Mouse (Mus musculus) liver (tissue): ENCODE data around the gene Tcerg1l.

ENCODE experiments used
- DNase-seq: peaks from one replicate; pipeline ENCODE4 v3.0.0-alpha.2; 2020; ENCODE audit warnings: mixed read lengths

Tcerg1l gene

DNA sequence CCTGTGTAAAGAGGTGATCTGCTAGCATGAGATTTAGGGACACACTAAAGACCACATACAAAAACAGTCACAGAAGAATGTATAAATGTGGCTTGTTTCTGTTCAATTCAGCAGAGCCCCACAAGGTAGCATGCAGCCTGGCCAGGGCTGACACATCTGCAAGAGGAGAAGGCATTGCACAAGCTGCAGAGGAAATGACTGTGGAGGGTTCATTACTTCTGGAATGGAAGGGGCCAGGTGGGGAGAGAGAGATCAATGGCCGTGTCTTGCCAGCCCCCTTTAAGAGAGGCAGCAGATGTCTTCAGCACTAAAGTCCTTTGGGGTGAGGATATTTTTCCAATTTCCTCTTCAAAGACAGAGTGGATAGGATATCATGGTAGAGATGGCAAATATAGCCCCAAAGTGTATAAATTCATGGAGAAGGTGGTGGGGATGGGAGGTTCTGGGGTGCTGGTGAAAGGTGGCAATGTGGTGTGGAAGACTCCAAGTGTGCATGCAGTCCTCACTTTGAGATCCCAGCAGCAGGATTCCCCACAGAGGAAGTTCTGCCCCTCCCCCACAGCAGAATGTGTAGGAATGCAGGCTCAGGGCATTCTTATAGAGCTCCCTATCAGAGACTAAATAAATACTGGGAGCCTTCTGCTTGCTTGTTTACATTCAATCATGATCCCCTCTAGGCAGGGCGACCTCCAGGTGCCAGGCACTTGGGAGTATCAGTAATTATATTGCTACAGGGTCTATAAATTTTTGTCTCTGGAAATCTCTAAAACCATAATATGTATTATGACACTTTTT is 40.7 kb downstream of the Tcerg1l start:
- DNase-seq: peak; percentile 11

- DNase-seq: no peak
Measured at GRCm38 (mm10) chr7:138345451-138345850, 52.1 kb downstream of the Tcerg1l start.

- DNase-seq: no peak
Measured at GRCm38 (mm10) chr7:138338451-138338850, 59.1 kb downstream of the Tcerg1l start.

DNA sequence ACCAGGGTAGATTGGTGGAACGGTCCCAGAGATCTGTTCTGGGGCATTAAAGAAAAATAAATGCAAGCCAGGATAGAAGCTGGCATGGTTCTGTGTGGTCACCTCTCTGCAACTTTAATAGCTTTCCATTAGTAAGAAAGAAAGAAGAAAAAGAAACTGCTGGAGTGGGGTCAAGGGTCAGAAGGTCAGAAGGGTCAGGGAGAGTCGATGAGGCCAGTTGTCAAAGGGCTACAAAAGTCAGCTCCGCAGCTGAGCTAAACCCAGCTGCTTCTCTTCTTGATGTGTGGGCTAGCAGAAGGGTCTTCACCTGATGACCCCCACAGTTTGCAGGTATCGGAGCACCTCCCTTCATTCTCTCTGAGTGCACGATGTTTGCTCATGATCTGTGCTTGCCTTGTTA is 59.6 kb downstream of the Tcerg1l start:
- DNase-seq: no peak

DNA sequence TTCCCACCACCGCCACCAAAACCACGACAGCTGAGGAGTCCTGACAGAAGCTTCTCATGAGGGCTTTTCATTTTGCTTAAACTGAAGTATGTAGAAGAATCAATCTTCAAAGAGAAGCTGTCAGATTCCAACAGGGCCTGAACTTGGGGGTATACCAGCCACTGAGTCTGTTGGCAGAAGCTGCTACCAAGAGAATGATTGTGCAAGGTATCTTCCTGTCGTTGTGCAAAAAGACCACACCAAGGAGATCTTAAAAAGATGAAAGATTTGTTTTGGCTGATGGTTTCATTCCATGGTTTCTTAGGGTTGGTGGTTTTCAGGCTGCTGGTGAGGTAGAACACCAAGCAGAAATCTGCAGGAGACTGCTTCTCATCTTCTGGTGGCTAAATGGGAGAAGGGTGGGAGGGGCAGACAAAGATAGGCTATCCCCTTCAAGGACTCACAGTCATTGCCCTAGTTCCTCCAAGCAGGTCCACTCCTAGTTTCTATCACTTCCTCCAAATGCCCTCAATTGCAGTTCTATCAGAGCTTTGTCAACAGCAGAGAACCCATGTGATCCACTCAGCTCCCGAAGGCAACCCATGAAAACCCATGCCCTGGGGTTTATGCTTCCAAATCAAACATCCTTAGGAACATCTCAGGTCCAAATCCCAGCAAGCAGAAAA is 64.9 kb downstream of the Tcerg1l start:
- DNase-seq: no peak

- DNase-seq: no peak
Measured at GRCm38 (mm10) chr7:138331266-138331665, 66.3 kb downstream of the Tcerg1l start.

GRCm38 (mm10) chr7:138328637-138329036 is 68.9 kb downstream of the Tcerg1l start:
- no peak for DNase-seq

- no peak for DNase-seq
Measured at GRCm38 (mm10) chr7:138326760-138327159, 70.8 kb downstream of the Tcerg1l start.

GRCm38 (mm10) chr7:138313733-138314132 is 83.8 kb downstream of the Tcerg1l start:
- no peak for DNase-seq

GRCm38 (mm10) chr7:138306126-138306525 is 91.4 kb downstream of the Tcerg1l start:
- DNase-seq: no peak

- no peak for DNase-seq
Measured at GRCm38 (mm10) chr7:138284790-138285189, 112.7 kb downstream of the Tcerg1l start.

DNA sequence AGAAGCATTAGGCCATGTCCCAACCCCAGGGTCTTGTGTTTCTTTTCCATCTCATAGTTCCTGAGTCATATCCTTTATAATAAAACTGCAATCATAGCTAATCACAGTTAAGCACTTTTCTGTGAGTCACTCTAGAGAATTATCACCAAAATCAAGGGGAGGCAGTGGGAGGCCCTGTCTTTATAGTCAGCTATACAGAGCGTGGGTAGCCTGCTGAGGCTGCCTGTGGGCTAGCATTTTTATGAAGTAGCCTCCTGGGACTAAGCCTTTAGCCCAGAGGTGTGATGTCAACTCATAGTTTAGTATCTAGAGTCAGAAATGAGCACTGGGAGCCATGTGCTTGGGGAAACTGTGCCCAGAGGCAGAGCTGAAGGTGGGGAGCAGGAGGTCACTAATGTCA is 122.3 kb downstream of the Tcerg1l start:
- no peak for DNase-seq

- DNase-seq: no peak
Measured at GRCm38 (mm10) chr7:138271328-138271727, 126.2 kb downstream of the Tcerg1l start.

DNA sequence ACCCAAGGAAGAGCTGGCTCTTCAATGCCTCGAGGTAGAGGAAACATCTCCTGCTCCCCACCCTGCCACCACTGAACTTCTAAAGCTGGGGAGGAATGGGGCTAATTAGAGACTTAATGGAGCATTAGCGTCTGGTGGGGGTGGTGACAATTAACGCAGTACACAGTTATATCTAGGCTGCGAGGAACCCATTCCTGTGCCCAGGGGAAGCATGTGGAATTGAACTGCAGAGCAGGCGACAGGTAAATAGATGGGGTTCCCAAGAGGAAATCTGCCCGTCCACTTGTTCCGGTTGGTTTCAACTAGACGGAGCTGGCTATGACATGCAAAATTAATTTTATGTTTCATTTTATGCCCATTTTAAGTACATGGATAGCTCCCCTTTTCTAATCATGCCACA is 128.1 kb downstream of the Tcerg1l start:
- DNase-seq: no peak

GRCm38 (mm10) chr7:138267976-138268646 is 129.4 kb downstream of the Tcerg1l start:
- no peak for DNase-seq

- DNase-seq: no peak
Measured at GRCm38 (mm10) chr7:138248612-138249011, 148.9 kb downstream of the Tcerg1l start.

DNA sequence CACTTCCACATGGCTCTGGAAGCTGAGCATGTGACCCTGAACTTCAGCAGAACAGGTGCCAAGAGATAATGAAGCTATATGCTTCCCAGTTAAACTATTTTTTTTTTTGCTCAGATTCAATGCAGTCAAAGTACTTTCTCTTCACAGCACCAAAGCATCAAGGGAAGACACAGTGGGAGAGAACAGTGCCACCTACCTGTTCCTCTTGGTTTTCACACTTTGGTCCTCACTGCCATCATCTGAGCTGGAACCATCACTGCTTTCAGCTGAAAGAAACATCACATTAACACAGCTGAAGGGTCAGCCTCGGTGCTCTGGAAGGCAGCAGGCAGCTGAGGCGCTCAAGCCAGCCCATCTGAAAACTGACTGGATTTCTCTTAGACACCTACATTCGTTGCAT is 149.4 kb downstream of the Tcerg1l start:
- no peak for DNase-seq

- DNase-seq: no peak
Measured at GRCm38 (mm10) chr7:138246684-138247083, 150.8 kb downstream of the Tcerg1l start.

DNA sequence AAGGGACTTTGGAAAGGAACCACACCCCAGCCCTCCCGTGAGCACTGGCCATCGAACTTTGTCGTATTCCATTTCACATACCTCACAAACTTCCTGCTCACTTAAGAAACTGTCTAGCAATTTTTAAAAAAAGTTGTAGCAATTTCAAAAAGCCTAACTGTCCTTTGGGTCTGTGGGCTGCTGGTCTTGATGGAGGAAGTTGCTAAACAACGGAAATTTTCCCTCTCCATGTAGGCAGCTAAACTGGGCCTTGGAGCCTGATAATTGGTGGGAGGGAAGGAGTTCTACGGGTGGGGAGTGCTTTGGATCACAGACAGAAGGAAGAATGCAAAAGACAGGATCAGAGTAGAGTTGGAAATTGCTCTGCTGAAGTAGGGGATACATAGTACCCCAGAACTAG is 155.3 kb downstream of the Tcerg1l start:
- DNase-seq: no peak

DNA sequence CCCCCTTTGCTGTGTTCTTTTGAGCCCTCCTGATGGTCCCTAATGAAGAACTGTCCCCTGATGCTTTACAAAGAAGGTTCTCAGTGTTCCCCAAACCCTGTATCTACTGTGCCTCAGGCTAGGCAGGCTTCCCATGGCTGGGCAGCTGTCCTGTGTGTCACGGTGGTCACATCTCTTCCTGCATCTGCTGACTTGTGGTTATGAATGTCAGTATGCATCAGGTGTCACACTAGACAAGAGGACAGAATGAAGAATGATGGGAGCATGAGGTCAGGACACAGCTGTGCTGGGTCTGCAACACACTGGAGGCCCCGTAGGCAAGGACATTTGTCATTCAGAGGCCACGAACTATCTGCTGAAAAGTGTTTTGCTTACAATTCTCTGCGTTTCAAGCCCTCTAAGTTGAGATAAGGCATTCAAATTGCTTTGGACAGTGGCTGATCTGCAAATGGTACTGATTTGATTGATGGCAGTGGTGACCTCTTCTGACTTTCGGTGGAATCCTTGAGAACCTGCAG is 159.8 kb downstream of the Tcerg1l start:
- peak; percentile 4 for DNase-seq

DNA sequence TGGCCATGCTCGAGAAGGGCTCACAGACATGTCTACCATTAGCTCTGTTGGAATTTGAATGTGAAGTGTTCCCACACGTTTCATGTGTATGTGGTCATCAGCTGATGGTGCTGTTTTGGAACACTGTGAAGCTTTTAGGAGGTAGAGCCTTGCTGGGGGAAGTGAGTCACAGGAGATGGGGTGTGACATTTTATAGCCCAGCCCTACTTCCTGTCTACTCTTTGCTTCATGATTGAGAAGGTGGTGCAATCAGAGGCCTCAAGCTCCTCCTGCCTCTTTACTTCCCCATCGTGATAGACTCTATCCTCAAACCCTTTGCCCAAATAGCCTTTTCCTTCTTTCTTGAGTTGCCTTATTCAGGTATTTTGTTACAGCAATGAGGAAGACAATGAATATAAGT is 173.3 kb downstream of the Tcerg1l start:
- DNase-seq: no peak

DNA sequence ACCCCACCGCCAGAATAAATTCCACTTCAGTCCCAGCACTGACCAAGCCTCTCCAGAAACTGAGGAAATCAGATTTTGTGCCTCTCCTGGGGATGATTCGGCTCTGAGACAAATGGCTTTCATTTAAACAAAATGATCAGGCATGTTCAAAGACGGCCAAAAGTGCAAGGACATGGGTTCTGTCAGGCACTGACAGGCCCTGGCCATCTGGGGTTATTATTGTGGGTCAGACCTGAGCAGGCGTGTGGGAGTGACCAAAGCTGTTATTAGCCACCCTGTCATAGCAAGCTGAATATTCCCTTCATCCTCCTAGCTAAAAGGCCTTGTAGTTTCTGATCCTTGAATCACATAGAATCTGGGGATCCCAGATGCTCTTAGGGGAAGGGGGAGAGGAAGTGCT is 174.6 kb downstream of the Tcerg1l start:
- no peak for DNase-seq

DNA sequence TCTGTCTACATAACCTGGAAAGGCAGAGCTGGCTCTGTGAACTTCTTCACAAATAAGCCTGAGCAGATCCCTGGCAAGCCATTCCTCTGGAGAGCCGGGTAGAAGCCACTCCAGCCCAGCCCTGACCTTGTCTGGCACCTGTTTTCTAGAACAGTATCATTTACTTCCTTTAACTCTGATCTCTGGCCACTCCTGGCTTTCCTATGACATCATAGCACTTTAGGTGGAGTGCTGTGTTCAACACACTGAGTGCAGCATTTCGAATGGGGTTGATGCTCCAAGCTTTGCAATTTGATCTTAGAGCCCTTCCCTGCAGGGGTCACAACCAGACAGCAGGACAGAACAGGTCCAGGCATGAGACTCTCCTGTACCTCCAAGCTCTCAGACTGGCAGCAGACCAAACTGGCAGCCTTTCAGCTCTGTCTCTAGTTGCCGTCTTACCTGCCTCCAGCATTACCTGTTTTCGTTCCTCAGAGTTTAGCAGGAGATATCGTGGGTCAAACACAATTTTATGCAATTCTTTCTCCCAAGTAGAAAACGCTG is 179.9 kb downstream of the Tcerg1l start:
- no peak for DNase-seq
